Mouse (Mus musculus) sigmoid colon, adult 10 weeks (tissue): ENCODE data around the gene Rwdd1. TPM values are rescaled to one million over a fixed set of nuclear protein-coding genes. Genes with fewer than 3 reads are reported as not detected.

Experiments used
- polyA plus RNA-seq: library from polyadenylated mRNA; stranded (reverse); fragments of 350-450 nt; fragmentation: Illumina TruSeq; extraction: RNeasy Lipid Tissue Mini Kit (QIAGEN cat#74804); gene quantifications from one replicate; pipeline ENCODE4 v1.2.3, GENCODE M21; 2014; ENCODE audit warnings: low read depth, low replicate concordance

Rwdd1 gene
- polyA plus RNA-seq: 166 TPM

DNA sequence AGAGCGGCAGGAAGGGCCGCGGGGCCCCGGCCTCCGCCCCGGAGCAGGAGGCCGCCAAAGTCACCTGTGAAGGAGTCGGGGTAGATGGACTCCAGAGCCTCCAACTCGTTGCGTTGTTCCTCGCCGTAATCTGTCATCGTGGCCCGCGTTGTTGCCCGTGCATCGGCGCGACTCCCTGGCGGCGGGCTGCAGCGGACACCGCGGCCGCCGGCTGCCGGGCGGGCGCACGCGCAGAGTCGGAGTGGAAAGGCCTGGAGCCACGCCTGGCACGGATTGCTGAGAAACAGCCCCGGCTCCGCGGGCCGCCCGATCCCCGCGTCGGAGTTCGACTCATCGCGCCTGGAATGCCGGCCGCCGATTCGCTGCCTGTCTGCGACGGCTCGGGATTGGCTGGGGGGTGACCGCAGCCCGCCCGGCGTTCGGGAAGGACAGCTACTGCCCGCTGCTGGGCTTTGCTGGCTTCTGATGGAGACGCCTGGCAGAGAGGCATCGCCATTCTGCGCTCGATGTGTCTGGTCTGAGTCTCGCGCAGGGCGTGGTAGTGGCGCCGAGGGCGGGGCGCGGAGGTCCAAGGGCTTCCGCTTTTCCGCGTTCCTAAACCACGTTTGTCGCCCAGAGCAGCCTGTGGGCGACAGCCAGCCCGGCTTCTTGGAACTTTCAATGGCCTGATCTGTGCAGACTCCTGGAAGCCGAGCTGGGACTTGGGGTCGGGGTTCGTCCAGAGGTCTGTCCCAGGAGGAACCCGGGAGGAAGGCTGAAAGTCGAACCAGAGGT is at the start of gene Rwdd1:
Gene Rwdd1, minus strand, starts transcription at position 323 of the 774 bp plus-strand sequence.

GRCm38 (mm10) chr10:34044210-34044609 is 24.8 kb upstream of the Rwdd1 start, which contains the start of gene Calhm4:
TSS of gene Calhm4 (minus strand) at chr10:34044310.

DNA sequence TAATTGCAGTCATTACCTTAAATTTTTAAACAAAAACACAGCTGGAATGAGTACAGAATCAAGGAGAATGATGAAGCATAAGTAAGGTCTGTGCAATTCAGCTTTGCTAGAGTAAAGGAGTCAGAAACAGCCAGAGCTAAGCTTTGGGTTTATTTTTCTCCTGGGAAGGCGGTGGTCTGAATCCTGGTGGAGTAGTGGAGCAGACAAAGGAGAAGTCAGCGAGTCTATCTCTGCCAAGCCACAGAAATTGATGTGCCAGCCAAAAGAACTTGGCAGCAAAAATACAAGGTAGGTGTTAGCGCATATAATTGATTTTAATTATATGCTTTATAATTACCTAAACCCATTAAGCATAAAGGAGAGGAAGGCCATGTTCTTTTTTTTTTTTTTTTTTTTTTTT is 18.0 kb upstream of the Rwdd1 start, which contains the start of gene Trappc3l:
Gene Trappc3l, plus strand, starts transcription at position 197 of the 400 bp plus-strand sequence.

GRCm38 (mm10) chr10:33950803-33951583 is 68.4 kb downstream of the Rwdd1 start, which contains the start of gene Zup1:
TSS of gene Zup1 (minus strand) at chr10:33951269.

Other genes with a start within 250 kb of the Rwdd1 start
- not detected for gene Sult3a2, start 232.9 kb downstream of the Rwdd1 start, polyA plus RNA-seq
- gene Sult3a1, start 161.9 kb downstream of the Rwdd1 start, polyA plus RNA-seq: not detected
- gene Rsph4a, start 114.5 kb downstream of the Rwdd1 start, polyA plus RNA-seq: 0.19 TPM
- 77.4 TPM for gene Zup1, start 68.4 kb downstream of the Rwdd1 start, polyA plus RNA-seq
- gene Trappc3l, start 18.0 kb upstream of the Rwdd1 start, polyA plus RNA-seq: not detected
- not detected for gene Calhm4, start 24.7 kb upstream of the Rwdd1 start, polyA plus RNA-seq
- gene Calhm5, start 76.9 kb upstream of the Rwdd1 start, polyA plus RNA-seq: 4.0 TPM
- 1.5 TPM for gene Calhm6, start 108.4 kb upstream of the Rwdd1 start, polyA plus RNA-seq
- 9.9 TPM for gene Dse, start 188.1 kb upstream of the Rwdd1 start, polyA plus RNA-seq